Mouse (Mus musculus): ENCODE measurements around the gene Crtam. TPM values are rescaled to one million over a fixed set of nuclear protein-coding genes. Genes with fewer than 3 reads are reported as not detected.

Crtam gene
- total RNA-seq (2023), result 5.4 TPM

GRCm38 (mm10) chr9:41004415-41004814 is at the start of gene Crtam:
Crtam (minus strand) TSS chr9:41004628.

GRCm38 (mm10) chr9:40963586-40964417 is 40.6 kb downstream of the Crtam start, which contains the start of gene Jhy:
Jhy (minus strand) TSS chr9:40964118.

Other genes starting within 250 kb of the Crtam start
- 2,092 TPM for gene Hspa8, start 203.6 kb downstream of the Crtam start, total RNA-seq (2023)
- gene Bsx, start 130.5 kb downstream of the Crtam start, total RNA-seq (2023), result not detected
- gene Jhy, start 40.5 kb downstream of the Crtam start, total RNA-seq (2023), result not detected
- gene Ubash3b, start 157.1 kb upstream of the Crtam start, total RNA-seq (2023), result 22.2 TPM